9 mouse cellular contexts compared by ENCODE assay signal in the genomic region with DNA sequence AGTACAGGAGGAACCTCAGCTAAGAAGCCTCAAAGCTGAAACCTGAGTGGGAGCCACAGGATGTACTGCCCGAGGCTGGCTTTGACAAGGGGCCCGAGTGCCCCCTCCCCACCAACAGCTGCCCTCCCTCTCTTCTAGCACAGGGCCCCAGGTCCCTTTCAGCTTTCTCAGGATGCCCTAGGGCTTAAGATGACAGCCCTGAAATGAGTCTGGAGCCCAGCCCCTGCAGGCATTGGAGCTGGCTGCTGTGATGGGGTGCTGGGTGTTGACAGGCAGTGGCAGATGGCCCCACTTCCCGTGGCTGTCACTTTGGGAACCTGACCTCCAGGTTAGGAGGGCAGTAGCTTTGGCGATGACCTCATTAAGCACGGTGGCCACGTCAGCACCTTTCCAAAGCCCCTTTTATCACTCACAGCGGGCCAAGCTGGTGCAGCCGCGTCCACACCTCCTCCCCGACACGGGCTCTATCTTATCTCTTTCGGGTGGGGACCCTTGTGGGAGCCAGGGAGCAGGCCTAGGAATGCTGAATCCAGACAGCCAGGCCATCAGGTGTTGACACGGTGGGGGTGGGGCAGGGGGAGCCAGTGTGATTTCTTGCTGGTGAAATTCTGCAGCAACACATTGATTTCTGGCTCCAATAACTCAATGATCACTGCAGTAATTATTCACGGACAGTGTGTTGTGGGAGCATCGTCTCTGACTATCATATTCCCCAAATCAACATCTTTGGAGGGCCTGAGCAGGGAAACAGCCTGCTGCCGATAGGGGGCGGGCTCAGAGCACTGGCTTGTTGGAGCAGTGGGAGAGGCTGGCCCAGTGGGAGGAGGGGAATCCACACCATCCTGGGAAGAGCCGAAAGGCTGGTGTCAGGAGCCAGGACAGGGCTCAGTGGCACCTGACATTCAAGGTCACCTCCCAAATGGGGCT. TPM values are rescaled to one million over a fixed set of nuclear protein-coding genes. Genes with fewer than 3 reads are reported as not detected.
DNase-seq lines count a peak whose midpoint lies in the region; ATAC-seq and TF ChIP-seq lines count a peak whose summit lies in the region.
"Had no signal": no experiment of that assay in that cellular context is flagged by ENCODE, and none has a peak within 500 bp of the region (broad histone marks: within the 10 kb centered on the region; RNA-seq: fewer than 3 reads in every experiment).

No protein-coding gene starts in this region.

- H3K9ac ChIP-seq in ES-E14 (ENCODE audit: insufficient read depth, low read depth, low read length, poor library complexity, severe bottlenecking) = no peak overlapping the region
- no peak overlapping the region for H3K9ac ChIP-seq in forebrain, embryonic 13.5 days
- H3K9ac ChIP-seq in hindbrain, embryonic 16.5 days (ENCODE audit: low read depth, low read length) = no peak overlapping the region

- H3K27ac ChIP-seq in ES-E14 (ENCODE audit: insufficient read depth, low read depth, low read length, poor library complexity, severe bottlenecking) = no peak overlapping the region
- no peak overlapping the region for H3K27ac ChIP-seq in forebrain, embryonic 13.5 days
- H3K27ac ChIP-seq in hindbrain, embryonic 16.5 days (ENCODE audit: low read depth, low read length) = 0 out of 2 replicates have a peak overlapping the region, but pooled peaks have one; percentile 19

- H3K27me3 ChIP-seq in forebrain, embryonic 13.5 days = no peaks in the 10 kb centered on the region
- no peaks in the 10 kb centered on the region for H3K27me3 ChIP-seq in hindbrain, embryonic 16.5 days (replicated peaks; ENCODE audit: control insufficient read depth, insufficient read depth, low read length)

- H3K9me3 ChIP-seq in ES-E14 (ENCODE audit: control insufficient read depth, insufficient read depth, low read depth, low read length) = no peaks in the 10 kb centered on the region
- H3K9me3 ChIP-seq in forebrain, embryonic 13.5 days (replicated peaks) = no peaks in the 10 kb centered on the region
- no peaks in the 10 kb centered on the region for H3K9me3 ChIP-seq in hindbrain, embryonic 16.5 days (ENCODE audit: control insufficient read depth, low read length)

- 34% methylated on average over 18 of the region's 18 CpGs for WGBS in forebrain, embryonic 13.5 days
- WGBS in hindbrain, embryonic 16.5 days = 29% methylated on average over 18 of the region's 18 CpGs

- peaks cover 0 to 7% of the 10 kb centered on the region in 2 experiments; a peak in 1 of 4 replicates for H3K4me1 ChIP-seq in ES-E14 (ENCODE audit: control insufficient read depth in 2 of 2, insufficient read depth in 2 of 2, low read length in 2 of 2, poor library complexity in 1 of 2)
- peaks cover 64% of the 10 kb centered on the region for H3K4me1 ChIP-seq in forebrain, embryonic 13.5 days
- peaks cover 30% of the 10 kb centered on the region for H3K4me1 ChIP-seq in hindbrain, embryonic 16.5 days (ENCODE audit: control insufficient read depth, insufficient read depth, low read depth, low read length)

- no peaks in the 10 kb centered on the region for H3K36me3 ChIP-seq in ES-E14 (ENCODE audit: control insufficient read depth, insufficient read depth, low read length, poor library complexity, severe bottlenecking)
- no peaks in the 10 kb centered on the region for H3K36me3 ChIP-seq in forebrain, embryonic 13.5 days (ENCODE audit: poor library complexity, severe bottlenecking)
- H3K36me3 ChIP-seq in hindbrain, embryonic 16.5 days (ENCODE audit: control insufficient read depth, insufficient read depth, low read length) = no peaks in the 10 kb centered on the region

- in situ Hi-C loops in ES-E14 (cut with MboI; ENCODE audit: low sequenced_read_pairs in 2 of 2, unreplicated experiment in 2 of 2) = no loop called here

- H3K4me2 ChIP-seq in forebrain, embryonic 13.5 days = no peak overlapping the region
- H3K4me2 ChIP-seq in hindbrain, embryonic 16.5 days (ENCODE audit: low read length) = no peak overlapping the region

- peak; percentile 19; the same call in 1 of the 2 replicates for ATAC-seq in forebrain, embryonic 13.5 days
- peak; percentile 73 for ATAC-seq in hindbrain, embryonic 16.5 days

- no peak overlapping the region for H3K4me3 ChIP-seq in ES-E14 (ENCODE audit: insufficient read depth in 1 of 2, low read depth in 1 of 2, low read length in 2 of 2, poor library complexity in 1 of 2, severe bottlenecking in 1 of 2)
- H3K4me3 ChIP-seq in forebrain, embryonic 13.5 days = no peak overlapping the region
- no peak overlapping the region for H3K4me3 ChIP-seq in hindbrain, embryonic 16.5 days (ENCODE audit: low read length)
- H3K4me3 ChIP-seq: myocyte had no signal

- DNase-seq in gastrocnemius, postnatal 10 days = peak; percentile 47
- DNase-seq in gastrocnemius, adult 8-10 months (ENCODE audit: low spot score in 2 of 2) = no peak
- peak; percentile 51 for DNase-seq in ES-E14 (ENCODE audit: low read depth, low spot score)
- peak; percentile 24 to 43 for DNase-seq in lung, adult 18-20 months
- DNase-seq in right cerebral cortex, postnatal 4 days = peak; percentile 56
- DNase-seq in gastrocnemius, postnatal 25 days = no peak

TF ChIP-seq in ES-E14, 5 proteins besides CTCF, POLR2A, EP300 and RAD21:
- TF ChIP-seq ZC3H11A (IDR thresholded peaks at IDR 0.05; ENCODE audit: borderline replicate concordance, low read depth, low read length) (no peak), MAFK (IDR thresholded peaks at IDR 0.05; ENCODE audit: insufficient read depth, low read depth, low read length) (no peak), ZNF384 (IDR thresholded peaks at IDR 0.05; ENCODE audit: low read depth, low read length) (no peak), CHD2 (IDR thresholded peaks at IDR 0.05; ENCODE audit: low read depth, low read length) (no peak), HCFC1 (IDR thresholded peaks at IDR 0.05; ENCODE audit: borderline replicate concordance, insufficient read depth, low read length) (no peak)

RNA-seq across cellular contexts. Expression of a gene that starts 57.5 kb away (rescaled TPM):
- not detected for total RNA-seq in gastrocnemius, postnatal 10 days (2021)
- not detected for total RNA-seq in gastrocnemius, adult 8-10 months (2022)
- not detected in 2 replicates for total RNA-seq in ES-E14 (2012; rRNA removed)
- 0.21 TPM in 1 of 2 replicates, not detected in the other for polyA plus RNA-seq in forebrain, embryonic 13.5 days (2015; fragmentation: Nextera tagmentation; extraction: Ambion mirVana)
- not detected in 2 replicates for polyA plus RNA-seq in hindbrain, embryonic 16.5 days (2015; fragmentation: Nextera tagmentation; extraction: Ambion mirVana)
- not detected for total RNA-seq in gastrocnemius, postnatal 25 days (2021)
- polyA plus RNA-seq: myocyte had no signal

Comparison
In these comparisons a context has a peak if more than half of its experiments do, and no peak if none do; other contexts are left out.
1. DNase-seq: peak in gastrocnemius, postnatal 10 days (single experiment), ES-E14 (single experiment), lung, adult 18-20 months (2 of 2) and right cerebral cortex, postnatal 4 days (single experiment); none in gastrocnemius, adult 8-10 months (0 of 2) and gastrocnemius, postnatal 25 days (single experiment).